Mouse (Mus musculus) forebrain, embryonic 12.5 days (tissue): ENCODE results near the gene Fgfr1op2. TPM values are rescaled to one million over a fixed set of nuclear protein-coding genes. Genes with fewer than 3 reads are reported as not detected.

Experiments
- ATAC-seq: fragments of 200-750 bp; cut with Nextera tagmentation; 2 replicates; pipeline ENCODE4 v1.8.0; 2017; ENCODE audit warnings: moderate TSS enrichment; ENCODE audit not compliant: low FRiP score
- H3K27ac ChIP-seq: fragments of 300-500 bp; sonication (generic); 2 replicates; pipeline ENCODE4 v1.5.1; 2016; ENCODE audit warnings: mild to moderate bottlenecking
- H3K27me3 ChIP-seq: fragments of 300-500 bp; sonication (generic); 2 replicates; pipeline ENCODE4 v1.6.1; 2016; ENCODE audit warnings: mild to moderate bottlenecking
- H3K36me3 ChIP-seq: fragments of 300-500 bp; sonication (generic); replicated peaks from 2 replicates; pipeline ENCODE4 v1.6.1; 2016; ENCODE audit warnings: mild to moderate bottlenecking
- H3K4me1 ChIP-seq: fragments of 300-500 bp; sonication (generic); 2 replicates; pipeline ENCODE4 v1.6.1; 2016
- H3K4me2 ChIP-seq: fragments of 300-500 bp; sonication (generic); 2 replicates; pipeline ENCODE4 v1.6.1; 2016; ENCODE audit warnings: mild to moderate bottlenecking, moderate library complexity
- H3K4me3 ChIP-seq: fragments of 300-500 bp; sonication (generic); replicated peaks from 2 replicates; pipeline ENCODE4 v1.5.1; 2016; ENCODE audit warnings: mild to moderate bottlenecking
- H3K9ac ChIP-seq: fragments of 300-500 bp; sonication (generic); 2 replicates; pipeline ENCODE4 v1.6.1; 2016; ENCODE audit warnings: mild to moderate bottlenecking
- H3K9me3 ChIP-seq: fragments of 300-500 bp; sonication (generic); 2 replicates; pipeline ENCODE4 v1.6.1; 2016
- WGBS: fragments of 180-500 bp; shearing (Covaris S2); methylation state at CpG from one replicate; pipeline ENCODE4 v1.1.7; 2016; 5-methylcytosine and 5-hydroxymethylcytosine counted together
- polyA plus RNA-seq: library from polyadenylated mRNA; unstranded; fragments of >200 nt; fragmentation: Nextera tagmentation; extraction: Ambion mirVana; gene quantifications from 2 replicates; pipeline ENCODE4 v1.2.1, GENCODE M21; 2016

The Fgfr1op2 gene
- polyA plus RNA-seq, 1 experiment from 2014 or later, result 77.4 TPM

DNA sequence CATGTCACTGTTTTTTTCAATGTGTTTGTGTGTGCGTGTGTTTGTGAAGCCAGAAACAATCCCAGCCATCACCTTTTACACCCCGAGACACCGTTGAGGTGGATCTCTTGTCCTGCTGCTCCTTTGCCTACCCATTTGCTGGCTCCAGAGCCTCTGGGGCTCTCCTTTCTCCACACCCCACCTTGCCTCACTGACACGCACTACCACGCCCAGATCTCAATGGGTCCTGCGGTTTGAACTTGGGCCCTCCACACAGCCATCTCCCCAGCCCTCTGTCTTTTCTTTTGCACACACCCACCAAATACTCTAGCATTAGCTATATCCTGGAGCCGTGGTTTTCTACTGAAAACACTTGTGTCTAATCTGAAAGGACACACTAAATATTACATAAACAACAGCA is 34.9 kb downstream of the Fgfr1op2 start:
- no peaks in the 10 kb centered on the region for H3K27me3 ChIP-seq
- H3K36me3 ChIP-seq, result peaks cover 61% of the 10 kb centered on the region
- H3K4me1 ChIP-seq, result no peaks in the 10 kb centered on the region
- no peak overlapping the region for H3K9ac ChIP-seq
- 90% methylated on average over 7 of the region's 7 CpGs for WGBS
- H3K27ac ChIP-seq, result no peak overlapping the region
- ATAC-seq, result no peak
- no peak overlapping the region for H3K4me2 ChIP-seq
- H3K9me3 ChIP-seq, result no peaks in the 10 kb centered on the region
- H3K4me3 ChIP-seq, result no peak overlapping the region

DNA sequence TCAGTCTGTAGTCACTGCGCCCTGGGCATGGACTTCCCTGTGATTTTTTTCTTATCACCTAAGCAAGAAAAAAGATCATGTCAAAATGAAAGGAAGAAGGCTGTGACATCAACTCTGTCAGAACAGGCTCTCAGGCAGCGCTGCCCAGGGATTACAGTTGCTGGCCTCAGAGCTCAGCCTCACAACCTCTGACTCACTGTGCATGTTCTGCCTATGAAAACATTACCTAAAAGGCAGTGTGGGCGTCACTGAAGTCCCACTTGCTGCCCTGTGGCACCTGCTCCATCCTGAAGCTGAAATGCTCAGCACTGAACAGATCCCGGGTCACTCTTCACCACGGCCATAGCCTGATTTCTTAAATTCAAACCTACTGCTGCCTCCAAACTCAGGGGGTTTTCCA is 35.7 kb downstream of the Fgfr1op2 start:
- Histone ChIP-seq H3K27me3 (no peaks in the 10 kb centered on the region), H3K27ac (no peak overlapping the region), H3K4me3 (no peak overlapping the region), H3K9me3 (no peaks in the 10 kb centered on the region), H3K4me1 (no peaks in the 10 kb centered on the region), H3K36me3 (peaks cover 62% of the 10 kb centered on the region), H3K4me2 (no peak overlapping the region), H3K9ac (no peak overlapping the region)
- 90% methylated on average over 5 of the region's 5 CpGs for WGBS
- no peak for ATAC-seq

DNA sequence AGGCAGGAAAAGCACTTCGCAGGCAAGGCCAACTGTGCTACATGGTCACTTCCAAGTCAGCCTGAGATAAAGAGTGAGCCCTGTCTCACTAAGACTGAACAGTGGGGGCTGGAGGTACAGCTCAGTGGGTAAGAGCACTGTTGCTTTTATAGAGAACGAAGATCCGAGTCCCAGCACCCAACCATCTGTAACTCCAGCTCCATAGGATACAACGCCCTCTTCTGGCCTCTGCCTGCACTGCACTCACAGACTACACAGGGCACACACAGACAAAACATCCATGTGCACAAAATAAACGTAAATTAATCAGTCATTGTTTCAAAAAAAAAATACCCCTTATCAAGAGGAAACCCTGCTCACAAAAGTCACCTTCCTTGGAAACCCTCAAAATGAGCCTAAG is 36.9 kb downstream of the Fgfr1op2 start:
- no peaks in the 10 kb centered on the region for H3K27me3 ChIP-seq
- no peak overlapping the region for H3K27ac ChIP-seq
- WGBS, result 88% methylated on average over 5 of the region's 5 CpGs
- H3K9ac ChIP-seq, result no peak overlapping the region
- no peaks in the 10 kb centered on the region for H3K4me1 ChIP-seq
- H3K4me2 ChIP-seq, result no peak overlapping the region
- peaks cover 69% of the 10 kb centered on the region for H3K36me3 ChIP-seq
- H3K9me3 ChIP-seq, result no peaks in the 10 kb centered on the region
- no peak for ATAC-seq
- H3K4me3 ChIP-seq, result no peak overlapping the region

DNA sequence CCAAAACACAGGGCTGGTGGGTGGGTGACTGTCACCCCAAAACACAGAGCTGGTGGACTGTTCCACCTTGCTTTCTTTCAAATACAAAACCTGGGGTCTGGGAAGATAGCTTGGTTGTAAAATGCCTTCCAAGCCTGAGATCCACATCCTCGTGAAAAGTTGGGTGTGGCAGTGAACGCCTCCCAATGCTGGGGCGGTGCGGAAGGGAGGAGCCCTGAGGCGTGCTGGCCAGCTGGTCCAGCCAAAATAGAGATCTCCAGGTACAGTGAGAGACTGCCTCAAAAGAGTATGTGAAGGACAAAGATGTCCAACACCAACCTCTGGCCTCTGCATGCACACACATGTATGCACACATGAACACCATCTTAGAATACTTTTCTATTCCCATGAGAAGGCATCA is 37.5 kb downstream of the Fgfr1op2 start:
- peaks cover 67% of the 10 kb centered on the region for H3K36me3 ChIP-seq
- H3K27ac ChIP-seq, result no peak overlapping the region
- 94% methylated on average over 5 of the region's 5 CpGs for WGBS
- ATAC-seq, result no peak
- H3K4me3 ChIP-seq, result no peak overlapping the region
- no peaks in the 10 kb centered on the region for H3K9me3 ChIP-seq
- no peaks in the 10 kb centered on the region for H3K4me1 ChIP-seq
- no peak overlapping the region for H3K9ac ChIP-seq
- H3K27me3 ChIP-seq, result no peaks in the 10 kb centered on the region
- no peak overlapping the region for H3K4me2 ChIP-seq

DNA sequence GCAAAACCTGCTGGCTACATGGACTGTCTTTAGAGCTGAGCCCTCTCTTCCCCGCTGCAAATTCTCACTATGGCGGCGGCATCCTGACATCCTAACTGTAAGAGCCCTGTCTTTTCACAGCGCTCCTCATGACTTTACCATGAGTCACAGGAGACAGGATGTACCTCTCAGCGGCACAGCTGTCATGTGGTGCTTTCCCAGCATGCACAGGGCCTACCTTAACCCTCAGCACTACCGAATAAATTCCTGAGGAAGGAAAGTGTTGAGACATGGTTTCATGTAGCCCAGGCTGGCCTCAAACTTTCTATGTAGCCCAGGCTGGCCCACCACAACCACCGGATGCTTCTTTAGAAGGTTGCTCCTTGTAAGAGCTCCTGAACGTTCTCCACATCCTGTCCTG is 38.9 kb downstream of the Fgfr1op2 start:
- Histone ChIP-seq H3K27ac (no peak overlapping the region), H3K36me3 (peaks cover 56% of the 10 kb centered on the region), H3K4me1 (no peaks in the 10 kb centered on the region), H3K4me3 (no peak overlapping the region), H3K9ac (no peak overlapping the region), H3K9me3 (no peaks in the 10 kb centered on the region), H3K27me3 (no peaks in the 10 kb centered on the region), H3K4me2 (no peak overlapping the region)
- WGBS, result 94% methylated on average over 8 of the region's 8 CpGs
- no peak for ATAC-seq

DNA sequence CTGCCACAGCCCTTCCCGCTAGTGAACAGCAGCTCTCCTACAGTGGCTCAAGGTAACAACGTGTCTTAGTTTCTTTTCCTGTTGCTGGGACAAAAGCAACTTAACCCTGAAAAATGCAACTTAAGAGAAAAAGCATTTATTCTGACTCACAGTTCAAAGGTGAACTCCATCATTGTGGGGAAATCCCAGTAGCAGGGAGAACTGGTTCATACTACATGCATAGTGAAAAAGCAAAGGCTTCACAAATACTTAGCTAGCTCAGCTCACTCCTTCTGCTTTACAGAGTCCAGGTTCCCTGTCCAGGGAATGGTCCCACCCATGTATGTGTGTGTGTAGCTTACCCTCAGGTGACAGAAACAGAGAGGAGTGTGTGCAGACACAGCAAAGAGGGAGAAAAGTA is 39.7 kb downstream of the Fgfr1op2 start:
- Histone ChIP-seq H3K27me3 (no peaks in the 10 kb centered on the region), H3K27ac (no peak overlapping the region), H3K9ac (no peak overlapping the region), H3K4me2 (no peak overlapping the region), H3K4me1 (no peaks in the 10 kb centered on the region), H3K4me3 (no peak overlapping the region), H3K9me3 (no peaks in the 10 kb centered on the region), H3K36me3 (peaks cover 54% of the 10 kb centered on the region)
- no peak for ATAC-seq
- WGBS, result 91% methylated on average over 2 of the region's 2 CpGs

DNA sequence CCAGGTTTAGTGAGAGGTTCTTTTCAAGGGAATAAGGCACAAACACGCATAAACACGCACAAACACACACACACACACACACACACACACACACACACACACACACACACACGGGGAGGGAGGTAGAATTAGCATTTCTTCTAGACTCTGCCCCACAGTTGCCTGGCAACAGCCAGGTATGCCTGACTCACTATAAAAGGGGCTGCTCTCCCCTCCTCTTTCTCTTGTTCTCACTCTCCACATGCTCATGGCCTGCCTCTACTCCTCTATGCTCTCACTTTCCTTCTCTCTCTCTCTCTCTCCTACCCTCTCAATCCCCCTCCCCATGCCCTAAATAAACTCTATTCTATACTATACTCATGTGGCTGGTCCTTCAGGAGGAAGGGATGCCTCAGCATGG is 51.1 kb downstream of the Fgfr1op2 start:
- Histone ChIP-seq H3K27ac (no peak overlapping the region), H3K4me2 (no peak overlapping the region), H3K4me1 (peaks cover 13% of the 10 kb centered on the region), H3K27me3 (no peaks in the 10 kb centered on the region), H3K36me3 (0 out of 2 replicates have a peak, but pooled peaks cover 4% of the 10 kb centered on the region), H3K4me3 (no peak overlapping the region), H3K9me3 (no peaks in the 10 kb centered on the region), H3K9ac (no peak overlapping the region)
- 96% methylated on average over 3 of the region's 3 CpGs for WGBS
- peak; percentile 53; the same call in 1 of the 2 replicates for ATAC-seq

DNA sequence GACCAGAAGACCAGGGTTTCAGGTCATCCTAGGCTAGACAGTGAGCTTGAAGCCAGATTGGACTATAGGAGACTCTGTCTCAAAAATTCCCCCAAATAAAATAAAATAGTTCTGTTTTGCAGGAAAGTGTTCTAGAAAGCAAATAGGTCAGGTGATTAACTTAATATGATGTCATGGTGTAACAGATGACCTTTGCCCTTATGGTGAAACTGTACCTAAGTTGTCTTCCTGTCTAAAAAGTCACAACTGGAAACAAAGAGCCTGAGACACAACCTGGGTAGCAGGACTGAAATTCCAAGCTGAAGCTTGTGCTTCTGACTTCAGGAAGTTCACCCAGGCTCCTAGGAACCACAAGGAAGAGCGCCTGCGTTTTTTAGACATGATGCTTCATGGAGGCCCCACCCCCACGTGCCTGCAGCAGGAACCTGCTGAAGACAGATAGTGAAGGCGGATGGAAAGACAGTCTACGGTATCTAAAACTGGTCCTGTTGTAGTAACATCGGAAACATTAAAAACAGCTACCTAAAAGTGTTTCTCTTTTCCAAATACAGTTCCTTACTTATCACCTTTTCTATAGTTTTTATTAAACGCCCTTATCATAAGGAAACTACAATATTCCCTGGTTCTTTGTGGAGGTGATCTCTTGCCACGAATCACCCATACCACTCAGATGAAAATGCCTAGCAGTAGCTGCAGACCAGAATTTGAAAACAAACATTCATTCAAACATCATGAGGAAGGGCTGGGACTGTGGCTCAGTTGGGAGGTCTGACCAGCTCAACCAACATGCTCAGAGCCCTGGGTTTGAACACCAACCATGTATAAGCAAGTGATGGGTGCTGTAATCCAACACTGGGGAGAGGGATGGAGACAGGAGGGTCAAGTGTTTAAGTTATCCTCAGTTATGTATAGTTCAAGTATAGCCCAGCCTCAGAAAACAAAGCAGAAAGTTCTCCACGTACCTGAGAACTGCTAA is 53.1 kb downstream of the Fgfr1op2 start:
- no peak overlapping the region for H3K27ac ChIP-seq
- ATAC-seq, result no peak
- H3K4me2 ChIP-seq, result no peak overlapping the region
- H3K9ac ChIP-seq, result no peak overlapping the region
- H3K27me3 ChIP-seq, result no peaks in the 10 kb centered on the region
- WGBS, result 82% methylated on average over 9 of the region's 9 CpGs
- H3K9me3 ChIP-seq, result no peaks in the 10 kb centered on the region
- no peaks in the 10 kb centered on the region for H3K36me3 ChIP-seq
- no peak overlapping the region for H3K4me3 ChIP-seq
- peaks cover 21% of the 10 kb centered on the region for H3K4me1 ChIP-seq

DNA sequence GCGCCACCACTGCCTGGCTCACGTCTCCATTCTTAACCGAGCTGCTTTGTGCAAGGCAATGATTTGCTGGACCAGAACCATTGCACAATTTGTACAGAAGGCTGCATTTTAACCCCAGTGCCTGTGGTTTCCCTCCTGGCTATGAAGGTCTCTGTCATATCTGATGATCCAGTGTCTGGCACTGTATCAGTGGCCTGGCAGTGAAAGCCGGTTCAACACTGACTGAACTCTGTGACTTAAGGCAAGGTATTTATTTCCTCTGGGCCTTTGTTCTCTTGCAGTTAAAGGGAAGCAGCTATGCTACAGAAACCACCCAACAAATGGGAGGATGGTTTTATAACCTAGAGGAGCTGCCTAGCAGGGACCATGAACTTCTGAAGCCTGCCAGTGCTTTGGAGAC is 54.0 kb downstream of the Fgfr1op2 start:
- Histone ChIP-seq H3K4me1 (peaks cover 21% of the 10 kb centered on the region), H3K9me3 (no peaks in the 10 kb centered on the region), H3K4me2 (no peak overlapping the region), H3K4me3 (no peak overlapping the region), H3K36me3 (no peaks in the 10 kb centered on the region), H3K27me3 (no peaks in the 10 kb centered on the region), H3K9ac (no peak overlapping the region), H3K27ac (no peak overlapping the region)
- no peak for ATAC-seq
- 89% methylated on average over 4 of the region's 4 CpGs for WGBS

DNA sequence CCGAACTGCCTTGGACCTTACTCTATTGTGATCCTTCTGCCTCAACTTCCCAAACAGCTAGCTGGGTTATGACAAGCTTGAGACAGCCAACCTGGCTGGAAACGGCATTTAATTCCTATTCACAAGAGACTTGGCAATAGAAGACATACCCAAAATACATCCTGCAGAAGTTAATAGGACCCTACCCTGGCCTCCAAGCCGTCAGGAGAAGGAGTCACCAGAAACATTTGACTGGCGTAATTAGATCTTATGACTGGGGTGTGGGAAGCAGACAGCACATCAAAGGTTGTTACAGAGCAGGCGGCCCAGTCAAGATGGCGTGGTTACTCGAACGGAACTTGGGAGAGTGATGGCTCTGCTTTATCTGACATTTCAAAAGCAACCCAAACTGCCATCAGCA is 54.8 kb downstream of the Fgfr1op2 start:
- Histone ChIP-seq H3K4me1 (peaks cover 21% of the 10 kb centered on the region), H3K4me3 (no peak overlapping the region), H3K4me2 (no peak overlapping the region), H3K27ac (no peak overlapping the region), H3K9ac (no peak overlapping the region), H3K36me3 (no peaks in the 10 kb centered on the region), H3K9me3 (no peaks in the 10 kb centered on the region), H3K27me3 (no peaks in the 10 kb centered on the region)
- WGBS, result 75% methylated on average over 8 of the region's 8 CpGs
- no peak for ATAC-seq

DNA sequence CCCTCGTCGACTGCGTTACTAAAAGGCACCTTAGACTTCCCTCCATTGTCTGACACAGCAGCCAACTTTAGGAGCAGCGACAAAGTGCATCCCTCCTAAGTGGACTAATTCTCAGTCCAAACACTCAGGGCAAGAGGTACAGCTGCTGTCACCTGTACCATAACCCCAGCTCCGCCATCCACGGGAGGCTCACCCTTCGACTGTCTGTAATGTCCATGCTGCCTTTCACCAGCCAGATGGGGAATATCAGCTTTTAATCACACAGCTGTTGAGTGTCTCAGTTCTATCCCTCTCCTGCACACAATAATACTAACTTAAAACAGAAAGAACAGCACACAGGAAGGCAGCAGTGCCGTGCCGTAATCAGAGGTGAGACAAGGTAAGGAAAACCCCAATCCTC is 55.4 kb downstream of the Fgfr1op2 start:
- Histone ChIP-seq H3K9ac (no peak overlapping the region), H3K9me3 (no peaks in the 10 kb centered on the region), H3K4me2 (no peak overlapping the region), H3K4me1 (peaks cover 21% of the 10 kb centered on the region), H3K36me3 (no peaks in the 10 kb centered on the region), H3K4me3 (no peak overlapping the region), H3K27me3 (no peaks in the 10 kb centered on the region), H3K27ac (no peak overlapping the region)
- no peak for ATAC-seq
- WGBS, result 85% methylated on average over 9 of the region's 9 CpGs

DNA sequence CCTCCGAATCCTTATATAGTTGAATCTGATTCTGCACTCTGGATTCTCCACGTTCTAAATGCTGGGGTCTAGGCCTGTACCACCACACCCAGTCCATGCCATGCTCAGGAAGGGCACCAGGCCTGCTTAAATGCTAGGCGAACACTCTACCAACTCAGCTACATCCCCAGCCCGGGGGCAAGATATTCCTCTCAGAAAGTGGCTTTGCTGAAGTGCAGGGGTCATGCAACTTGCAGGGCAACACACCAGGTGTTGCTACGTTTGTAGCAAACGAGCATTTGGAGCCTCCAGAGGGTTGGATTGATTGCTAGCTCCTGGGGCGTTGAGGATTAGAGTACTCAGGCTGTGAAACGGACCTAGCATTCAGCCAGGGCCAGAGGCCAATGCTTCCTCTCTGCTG is 56.1 kb downstream of the Fgfr1op2 start:
- 35% methylated on average over 8 of the region's 8 CpGs for WGBS
- no peak overlapping the region for H3K9ac ChIP-seq
- H3K27me3 ChIP-seq, result no peaks in the 10 kb centered on the region
- peak overlapping the region; percentile 56 for H3K4me2 ChIP-seq
- ATAC-seq, result peak; percentile 8; the same call in 1 of the 2 replicates
- H3K9me3 ChIP-seq, result no peaks in the 10 kb centered on the region
- H3K4me1 ChIP-seq, result peaks cover 19% of the 10 kb centered on the region
- H3K27ac ChIP-seq, result 0 out of 2 replicates have a peak overlapping the region, but pooled peaks have one; percentile 1
- no peaks in the 10 kb centered on the region for H3K36me3 ChIP-seq
- peak overlapping the region; percentile 74 for H3K4me3 ChIP-seq

DNA sequence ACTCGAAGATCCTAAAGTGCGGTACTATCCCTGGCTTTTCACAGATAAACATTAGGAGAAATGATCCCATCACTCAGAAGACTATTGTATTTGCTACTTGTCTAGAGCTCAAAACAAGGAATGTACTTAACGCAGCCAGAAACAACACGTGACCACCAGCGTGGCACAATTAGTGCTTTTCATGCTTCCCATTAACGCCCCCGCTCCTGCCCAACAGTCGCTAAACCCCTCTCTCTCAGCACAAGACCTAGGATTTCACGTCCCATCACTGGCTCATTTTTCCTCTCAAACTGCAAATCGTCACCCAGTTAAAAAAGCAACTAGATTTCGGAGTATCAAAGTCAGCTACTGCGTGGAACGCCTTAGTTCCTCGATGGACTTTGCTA is 56.6 kb downstream of the Fgfr1op2 start:
- Histone ChIP-seq H3K4me1 (peaks cover 17% of the 10 kb centered on the region), H3K9ac (peak overlapping the region; percentile 72), H3K4me3 (peak overlapping the region; percentile 74), H3K36me3 (no peaks in the 10 kb centered on the region), H3K4me2 (peak overlapping the region; percentile 56), H3K9me3 (no peaks in the 10 kb centered on the region), H3K27ac (peak overlapping the region; percentile 86; the same call in 1 of the 2 replicates), H3K27me3 (no peaks in the 10 kb centered on the region)
- peak; percentile 57 for ATAC-seq
- WGBS, result 9% methylated on average over 14 of the region's 14 CpGs
